Mouse (Mus musculus) gastrocnemius, postnatal 25 days (tissue): ENCODE results near the gene A730061H03Rik. TPM values are rescaled to one million over a fixed set of nuclear protein-coding genes. Genes with fewer than 3 reads are reported as not detected.

Experiments
- total RNA-seq, 2 experiments: library from RNA; stranded (reverse); gene quantifications; 1 replicate in 1 of 2; 2 replicates in 1 of 2; pipeline ENCODE4 v1.2.3; 2021

Gene A730061H03Rik
- total RNA-seq, 2 experiments from 2014 or later: not detected

Other genes starting within 250 kb of the A730061H03Rik start
- gene Dhrs4, start 81.6 kb downstream of the A730061H03Rik start, total RNA-seq: 10 to 100 TPM; 42.1 to 47.7 TPM
- under 1 TPM; 0.33 to 0.40 TPM for gene Carmil3, start 69.8 kb downstream of the A730061H03Rik start, total RNA-seq
- not detected for gene Cpne6, start 50.0 kb downstream of the A730061H03Rik start, total RNA-seq
- not detected for gene Nrl, start 35.4 kb downstream of the A730061H03Rik start, total RNA-seq
- gene Pck2, start 20.1 kb downstream of the A730061H03Rik start, total RNA-seq: 1 to 10 TPM; 4.7 to 6.9 TPM
- 100 to 1,000 TPM in 1 of 2 experiments, 10 to 100 TPM in 1; 97.3 to 105 TPM for gene Dcaf11, start 400 bp downstream of the A730061H03Rik start, total RNA-seq
- gene Fitm1, start 15.2 kb upstream of the A730061H03Rik start, total RNA-seq: 100 to 1,000 TPM; 329 to 343 TPM
- 10 to 100 TPM; 66.4 to 67.6 TPM for gene Psme1, start 17.7 kb upstream of the A730061H03Rik start, total RNA-seq
- 10 to 100 TPM; 33.4 to 34.1 TPM for gene Emc9, start 24.9 kb upstream of the A730061H03Rik start, total RNA-seq
- gene Psme2, start 30.7 kb upstream of the A730061H03Rik start, total RNA-seq: 10 to 100 TPM; 42.9 to 58.4 TPM
- 10 to 100 TPM; 11.1 to 20.7 TPM for gene Rnf31, start 31.3 kb upstream of the A730061H03Rik start, total RNA-seq
- 1 to 10 TPM; 4.1 to 5.4 TPM for gene Irf9, start 43.2 kb upstream of the A730061H03Rik start, total RNA-seq
- gene Rec8, start 57.6 kb upstream of the A730061H03Rik start, total RNA-seq: under 1 TPM in 1 of 2 experiments, not detected in 1; 0.54 TPM
- gene Ipo4, start 75.6 kb upstream of the A730061H03Rik start, total RNA-seq: 10 to 100 TPM; 56.8 to 76.0 TPM
- gene Gm49378, start 77.5 kb upstream of the A730061H03Rik start, total RNA-seq: 1 to 10 TPM in 1 of 2 experiments, under 1 TPM in 1; 0.72 to 1.2 TPM
- 10 to 100 TPM; 15.8 to 17.6 TPM for gene Tm9sf1, start 83.4 kb upstream of the A730061H03Rik start, total RNA-seq
- gene Tssk4, start 89.8 kb upstream of the A730061H03Rik start, total RNA-seq: under 1 TPM in 1 of 2 experiments, not detected in 1; 0.24 TPM
- 10 to 100 TPM; 15.0 to 17.3 TPM for gene Mdp1, start 100.1 kb upstream of the A730061H03Rik start, total RNA-seq
- 1 to 10 TPM; 2.4 to 3.3 TPM for gene Gmpr2, start 111.5 kb upstream of the A730061H03Rik start, total RNA-seq
- 100 to 1,000 TPM; 180 to 191 TPM for gene Nedd8, start 111.7 kb upstream of the A730061H03Rik start, total RNA-seq
- 1 to 10 TPM; 7.5 to 8.2 TPM for gene Tinf2, start 121.4 kb upstream of the A730061H03Rik start, total RNA-seq
- not detected for gene Tgm1, start 153.5 kb upstream of the A730061H03Rik start, total RNA-seq
- 10 to 100 TPM; 10.3 TPM for gene Rabggta, start 161.9 kb upstream of the A730061H03Rik start, total RNA-seq
- gene Dhrs1, start 185.3 kb upstream of the A730061H03Rik start, total RNA-seq: 10 to 100 TPM; 29.4 to 32.7 TPM
- gene Nop9, start 185.3 kb upstream of the A730061H03Rik start, total RNA-seq: 10 to 100 TPM; 11.3 to 12.0 TPM
- not detected for gene Cideb, start 198.1 kb upstream of the A730061H03Rik start, total RNA-seq
- gene Ltb4r2, start 201.0 kb upstream of the A730061H03Rik start, total RNA-seq: under 1 TPM in 1 of 2 experiments, not detected in 1; 0.10 TPM
- gene Ltb4r1, start 205.6 kb upstream of the A730061H03Rik start, total RNA-seq: not detected
- gene Adcy4, start 223.7 kb upstream of the A730061H03Rik start, total RNA-seq: 1 to 10 TPM; 6.4 to 6.5 TPM
- gene Ripk3, start 228.5 kb upstream of the A730061H03Rik start, total RNA-seq: 1 to 10 TPM; 1.3 to 1.7 TPM